Mouse (Mus musculus) hindbrain, postnatal 0 days (tissue): ENCODE measurements around the gene Gpr152. TPM values are rescaled to one million over a fixed set of nuclear protein-coding genes. Genes with fewer than 3 reads are reported as not detected.

Source experiments
- ATAC-seq: fragments of 200-750 bp; cut with Nextera tagmentation; 2 replicates; pipeline ENCODE4 v1.8.0; 2017; ENCODE audit warnings: mild to moderate bottlenecking, moderate TSS enrichment, moderate library complexity
- DNase-seq: peaks from one replicate; pipeline ENCODE4 v3.0.0-alpha.2; 2015; ENCODE audit warnings: low spot score
- H3K27ac ChIP-seq: fragments of 300-500 bp; sonication (generic); 2 replicates; pipeline ENCODE4 v1.5.1; 2014; ENCODE audit warnings: mild to moderate bottlenecking
- H3K27me3 ChIP-seq: fragments of 300-500 bp; sonication (generic); 2 replicates; pipeline ENCODE4 v1.6.1; 2014; ENCODE audit warnings: low read length, mixed read lengths; ENCODE audit not compliant: insufficient read depth
- H3K36me3 ChIP-seq: fragments of 300-500 bp; sonication (generic); 2 replicates; pipeline ENCODE4 v1.6.1; 2014; ENCODE audit warnings: low read length, mixed read lengths; ENCODE audit not compliant: insufficient read depth
- H3K4me1 ChIP-seq: fragments of 300-500 bp; sonication (generic); 2 replicates; pipeline ENCODE4 v1.6.1; 2014; ENCODE audit warnings: antibody characterized with exemption, low read length, mixed read lengths; ENCODE audit not compliant: insufficient read depth
- H3K4me2 ChIP-seq: fragments of 300-500 bp; sonication (generic); 2 replicates; pipeline ENCODE4 v1.6.1; 2014; ENCODE audit warnings: low read depth, mild to moderate bottlenecking, low read length, moderate library complexity, mixed read lengths
- H3K4me3 ChIP-seq: fragments of 300-500 bp; sonication (generic); 2 replicates; pipeline ENCODE4 v1.5.1; 2014; ENCODE audit warnings: low read length
- H3K9ac ChIP-seq: fragments of 300-500 bp; sonication (generic); replicated peaks from 2 replicates; pipeline ENCODE4 v1.6.1; 2014; ENCODE audit warnings: mild to moderate bottlenecking, low read length, moderate library complexity, mixed read lengths
- H3K9me3 ChIP-seq: fragments of 300-500 bp; sonication (generic); 2 replicates; pipeline ENCODE4 v1.6.1; 2016; ENCODE audit warnings: low read length, mixed read lengths
- CTCF ChIP-seq: IDR thresholded peaks from 2 replicates; pipeline ENCODE4 v1.5.1; 2016; ENCODE audit warnings: antibody characterized with exemption, control low read depth, low read depth
- WGBS: fragments of 180-500 bp; shearing (Covaris S2); extraction: QIAGEN DNeasy Blood & Tissue Kit; methylation state at CpG from one replicate; pipeline ENCODE4 v1.1.7; 2014; 5-methylcytosine and 5-hydroxymethylcytosine counted together
- polyA plus RNA-seq: library from polyadenylated mRNA; unstranded; fragments of >200 nt; fragmentation: Nextera tagmentation; extraction: Ambion mirVana; gene quantifications from 2 replicates; pipeline ENCODE4 v1.2.1, GENCODE M21; 2015
- total RNA-seq: library from RNA; depleted of rRNA; stranded (reverse); fragments of >200 nt; gene quantifications from 2 replicates; pipeline ENCODE4 v1.2.3, GENCODE M21; 2014; rRNA removed

The Gpr152 gene
- total and polyA plus RNA-seq, 2 experiments from 2014 or later: 0.05 to 0.37 TPM

GRCm38 (mm10) chr19:4194776-4195650 lies 55.4 kb downstream of the Gpr152 start:
- DNase-seq (peak; percentile 80), ATAC-seq (0 out of 2 replicates have a peak, but pooled peaks have one; percentile 4)
- Histone ChIP-seq H3K27me3 (no peaks in the 10 kb centered on the region), H3K36me3 (peaks cover 29% of the 10 kb centered on the region; the same call in 1 of the 2 replicates), H3K4me3 (no peak overlapping the region), H3K27ac (peak overlapping the region; percentile 45; the same call in 1 of the 2 replicates), H3K4me2 (no peak overlapping the region), H3K9me3 (no peaks in the 10 kb centered on the region), H3K4me1 (peaks cover 10% of the 10 kb centered on the region), H3K9ac (no peak overlapping the region)
- 54% methylated on average over 12 of the region's 12 CpGs for WGBS
- no peak for TF ChIP-seq CTCF

Other genes with a start within 250 kb of the Gpr152 start
Only the 30 nearest of the 33 such genes appear.
- gene Unc93b1, start 204.6 kb upstream of the Gpr152 start, total RNA-seq: 12.8 and 19.9 TPM in 2 replicates
- gene Unc93b1, start 204.6 kb upstream of the Gpr152 start, polyA plus RNA-seq: 15.3 and 16.3 TPM in 2 replicates
- not detected in 2 replicates for gene Aldh3b3, start 181.1 kb upstream of the Gpr152 start, total RNA-seq
- not detected in 2 replicates for gene Aldh3b3, start 181.1 kb upstream of the Gpr152 start, polyA plus RNA-seq
- 0.32 and 1.1 TPM in 2 replicates for gene Aldh3b2, start 167.5 kb upstream of the Gpr152 start, total RNA-seq
- gene Aldh3b2, start 167.5 kb upstream of the Gpr152 start, polyA plus RNA-seq: 0.95 and 1.4 TPM in 2 replicates
- gene Acy3, start 153.2 kb upstream of the Gpr152 start, total RNA-seq: 3.3 and 7.3 TPM in 2 replicates
- gene Acy3, start 153.2 kb upstream of the Gpr152 start, polyA plus RNA-seq: 2.8 and 3.5 TPM in 2 replicates
- gene Tbx10, start 147.0 kb upstream of the Gpr152 start, total RNA-seq: not detected in 2 replicates
- 0.36 and 0.39 TPM in 2 replicates for gene Tbx10, start 147.0 kb upstream of the Gpr152 start, polyA plus RNA-seq
- 23.5 and 29.1 TPM in 2 replicates for gene Nudt8, start 139.2 kb upstream of the Gpr152 start, total RNA-seq
- 25.9 and 26.0 TPM in 2 replicates for gene Nudt8, start 139.2 kb upstream of the Gpr152 start, polyA plus RNA-seq
- gene Gm49405, start 139.2 kb upstream of the Gpr152 start, total RNA-seq: 2.5 and 3.5 TPM in 2 replicates
- gene Gm49405, start 139.2 kb upstream of the Gpr152 start, polyA plus RNA-seq: 2.1 and 2.2 TPM in 2 replicates
- gene Doc2g, start 136.5 kb upstream of the Gpr152 start, total RNA-seq: 3.7 and 3.9 TPM in 2 replicates
- gene Doc2g, start 136.5 kb upstream of the Gpr152 start, polyA plus RNA-seq: 3.5 and 3.7 TPM in 2 replicates
- 160 and 203 TPM in 2 replicates for gene Ndufv1, start 127.0 kb upstream of the Gpr152 start, total RNA-seq
- 285 and 291 TPM in 2 replicates for gene Ndufv1, start 127.0 kb upstream of the Gpr152 start, polyA plus RNA-seq
- gene Gstp1, start 101.8 kb upstream of the Gpr152 start, total RNA-seq: 317 and 335 TPM in 2 replicates
- gene Gstp1, start 101.8 kb upstream of the Gpr152 start, polyA plus RNA-seq: 575 and 599 TPM in 2 replicates
- gene Gstp2, start 93.8 kb upstream of the Gpr152 start, total RNA-seq: 0.52 TPM in 1 of 2 replicates, not detected in the other
- 2.2 and 3.0 TPM in 2 replicates for gene Gstp2, start 93.8 kb upstream of the Gpr152 start, polyA plus RNA-seq
- not detected in 2 replicates for gene Gstp3, start 80.2 kb upstream of the Gpr152 start, total RNA-seq
- gene Gstp3, start 80.2 kb upstream of the Gpr152 start, polyA plus RNA-seq: not detected in 2 replicates
- not detected in 2 replicates for gene Cabp2, start 58.2 kb upstream of the Gpr152 start, total RNA-seq
- not detected in 2 replicates for gene Cabp2, start 58.2 kb upstream of the Gpr152 start, polyA plus RNA-seq
- gene Cdk2ap2, start 42.6 kb upstream of the Gpr152 start, total RNA-seq: 49.4 and 57.5 TPM in 2 replicates
- gene Cdk2ap2, start 42.6 kb upstream of the Gpr152 start, polyA plus RNA-seq: 63.9 and 64.6 TPM in 2 replicates
- 134 and 142 TPM in 2 replicates for gene Pitpnm1, start 39.8 kb upstream of the Gpr152 start, total RNA-seq
- gene Pitpnm1, start 39.8 kb upstream of the Gpr152 start, polyA plus RNA-seq: 88.0 and 91.9 TPM in 2 replicates
- 33.4 and 38.2 TPM in 2 replicates for gene Aip, start 13.9 kb upstream of the Gpr152 start, total RNA-seq
- gene Aip, start 13.9 kb upstream of the Gpr152 start, polyA plus RNA-seq: 89.4 and 94.3 TPM in 2 replicates
- gene Cabp4, start 4.2 kb downstream of the Gpr152 start, total RNA-seq: not detected in 2 replicates
- gene Cabp4, start 4.2 kb downstream of the Gpr152 start, polyA plus RNA-seq: 0.29 and 0.51 TPM in 2 replicates
- gene Coro1b, start 8.8 kb downstream of the Gpr152 start, total RNA-seq: 71.5 and 137 TPM in 2 replicates
- gene Coro1b, start 8.8 kb downstream of the Gpr152 start, polyA plus RNA-seq: 90.7 and 114 TPM in 2 replicates
- gene Ptprcap, start 13.8 kb downstream of the Gpr152 start, total RNA-seq: 1.0 TPM in 1 of 2 replicates, not detected in the other
- 0.40 and 0.44 TPM in 2 replicates for gene Ptprcap, start 13.8 kb downstream of the Gpr152 start, polyA plus RNA-seq
- gene Rps6kb2, start 23.6 kb downstream of the Gpr152 start, total RNA-seq: 17.6 and 24.7 TPM in 2 replicates
- gene Rps6kb2, start 23.6 kb downstream of the Gpr152 start, polyA plus RNA-seq: 49.6 and 56.5 TPM in 2 replicates
- gene Carns1, start 35.7 kb downstream of the Gpr152 start, total RNA-seq: 5.5 and 8.3 TPM in 2 replicates
- gene Carns1, start 35.7 kb downstream of the Gpr152 start, polyA plus RNA-seq: 7.1 and 7.5 TPM in 2 replicates
- gene Tbc1d10c, start 51.5 kb downstream of the Gpr152 start, total RNA-seq: 2.7 and 3.8 TPM in 2 replicates
- 0.95 and 1.4 TPM in 2 replicates for gene Tbc1d10c, start 51.5 kb downstream of the Gpr152 start, polyA plus RNA-seq
- 502 and 597 TPM in 2 replicates for gene Ppp1ca, start 52.3 kb downstream of the Gpr152 start, total RNA-seq
- gene Ppp1ca, start 52.3 kb downstream of the Gpr152 start, polyA plus RNA-seq: 564 and 571 TPM in 2 replicates
- 15.8 and 25.8 TPM in 2 replicates for gene Rad9a, start 61.9 kb downstream of the Gpr152 start, total RNA-seq
- 13.7 and 14.6 TPM in 2 replicates for gene Rad9a, start 61.9 kb downstream of the Gpr152 start, polyA plus RNA-seq
- 0.42 and 3.8 TPM in 2 replicates for gene Clcf1, start 74.5 kb downstream of the Gpr152 start, total RNA-seq
- gene Clcf1, start 74.5 kb downstream of the Gpr152 start, polyA plus RNA-seq: 0.83 TPM in 2 replicates
- not detected in 2 replicates for gene AC109138.7, start 74.6 kb downstream of the Gpr152 start, total RNA-seq
- not detected in 2 replicates for gene AC109138.7, start 74.6 kb downstream of the Gpr152 start, polyA plus RNA-seq
- gene Pold4, start 92.1 kb downstream of the Gpr152 start, total RNA-seq: 28.1 and 28.7 TPM in 2 replicates
- gene Pold4, start 92.1 kb downstream of the Gpr152 start, polyA plus RNA-seq: 24.5 and 26.2 TPM in 2 replicates
- gene Ssh3, start 129.4 kb downstream of the Gpr152 start, total RNA-seq: 64.6 and 69.6 TPM in 2 replicates
- gene Ssh3, start 129.4 kb downstream of the Gpr152 start, polyA plus RNA-seq: 18.9 and 21.8 TPM in 2 replicates
- 97.2 and 121 TPM in 2 replicates for gene Ankrd13d, start 143.3 kb downstream of the Gpr152 start, total RNA-seq
- 70.9 and 71.5 TPM in 2 replicates for gene Ankrd13d, start 143.3 kb downstream of the Gpr152 start, polyA plus RNA-seq
- 138 and 142 TPM in 2 replicates for gene Grk2, start 166.4 kb downstream of the Gpr152 start, total RNA-seq
- gene Grk2, start 166.4 kb downstream of the Gpr152 start, polyA plus RNA-seq: 25.8 and 26.2 TPM in 2 replicates